Mouse (Mus musculus): ENCODE data around the gene Pwwp2b.

GRCm38 (mm10) chr7:139265634-139266033, 17.4 kb downstream of the Pwwp2b start:
- TF ChIP-seq CTCF (IDR thresholded peaks at IDR 0.05) (no peak), EP300 (IDR thresholded peaks at IDR 0.05) (no peak)
